In the genomic region with DNA sequence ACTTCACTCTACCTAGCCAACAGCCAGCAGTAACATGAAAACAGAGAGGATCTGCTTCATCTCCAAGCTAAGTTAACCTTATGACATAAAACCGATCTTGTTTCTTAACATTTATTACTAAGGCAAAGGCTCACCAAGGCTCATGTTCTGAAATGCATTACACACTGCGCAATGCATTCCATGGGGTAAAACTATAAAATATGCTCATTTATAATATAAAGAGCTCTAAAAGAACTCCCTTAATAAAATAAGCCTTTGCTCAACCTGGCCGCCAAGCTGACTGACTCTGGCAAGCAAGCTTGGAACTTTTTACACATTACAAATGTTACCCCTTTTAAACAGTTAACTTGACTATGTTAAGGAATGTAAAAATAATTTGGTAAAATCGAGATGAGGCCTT, we compare ENCODE assay signal across 18 mouse cellular contexts.
"Had no signal": no experiment of that assay in that cellular context is flagged by ENCODE, and none has a peak within 500 bp of the region (broad histone marks: within the 10 kb centered on the region; RNA-seq: fewer than 3 reads in every experiment).

No protein-coding gene starts in this region.

- H3K36me3 ChIP-seq: midbrain, embryonic 13.5 days; neural tube, embryonic 13.5 days; neural tube, embryonic 15.5 days had no signal

- H3K4me2 ChIP-seq: lung, embryonic 14.5 days; midbrain, embryonic 13.5 days; neural tube, embryonic 13.5 days; neural tube, embryonic 15.5 days had no signal

- DNase-seq: lung, adult 18-20 months; lung, embryonic 14.5 days; lung, postnatal 10 days; lung, postnatal 4 days; retina, postnatal 1 day; right cerebral cortex, adult 18-20 months; right cerebral cortex, postnatal 25 days; right cerebral cortex, postnatal 4 days; spleen, adult 18-20 months; thymus, adult 2 months; thymus, postnatal 14 days; thymus, postnatal 36 days had no signal

- H3K9ac ChIP-seq: lung, embryonic 14.5 days; midbrain, embryonic 13.5 days; neural tube, embryonic 13.5 days; neural tube, embryonic 15.5 days had no signal

- H3K27ac ChIP-seq: midbrain, embryonic 10.5 days; midbrain, embryonic 13.5 days; neural tube, embryonic 13.5 days; neural tube, embryonic 15.5 days had no signal

- H3K27me3 ChIP-seq: midbrain, embryonic 13.5 days; neural tube, embryonic 13.5 days; neural tube, embryonic 15.5 days had no signal

- ATAC-seq: midbrain, embryonic 13.5 days; midbrain, embryonic 16.5 days had no signal

- H3K4me3 ChIP-seq: midbrain, embryonic 10.5 days; midbrain, embryonic 13.5 days; myocyte; neural tube, embryonic 13.5 days; neural tube, embryonic 15.5 days had no signal

- H3K9me3 ChIP-seq: midbrain, embryonic 10.5 days; midbrain, embryonic 13.5 days; neural tube, embryonic 13.5 days; neural tube, embryonic 15.5 days had no signal
